Mouse (Mus musculus): ENCODE results near the gene Rmi2. TPM values are rescaled to one million over a fixed set of nuclear protein-coding genes. Genes with fewer than 3 reads are reported as not detected.
"Not testable (repeated sequence)": the region's sequence is repeated elsewhere in the genome, so short reads cannot be mapped to it uniquely, and the experiment has no call there.

The Rmi2 gene
- polyA plus RNA-seq, 1 experiment from 2014 or later = 12.6 TPM

DNA sequence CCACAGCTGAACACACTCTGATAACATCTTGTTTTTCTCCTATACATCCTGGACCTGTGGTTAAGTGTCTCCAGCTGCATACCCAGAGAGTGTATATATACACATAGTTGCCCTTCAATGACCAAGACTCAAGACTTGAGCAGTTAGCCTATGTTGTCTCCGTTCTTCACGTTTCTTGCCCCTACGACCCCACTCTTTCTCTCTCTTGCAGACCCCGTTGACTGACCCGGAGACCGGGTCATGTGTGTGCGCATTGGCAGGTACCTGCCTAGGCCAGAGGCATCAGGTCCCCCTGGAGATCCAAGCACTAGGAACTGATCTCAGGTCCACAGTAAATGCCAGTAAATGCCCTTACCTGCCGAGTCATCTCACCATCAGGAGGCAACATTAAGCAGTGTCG is 7.6 kb upstream of the Rmi2 start:
- DNase-seq (ENCODE audit: low spot score) = peak; percentile 86

GRCm38 (mm10) chr16:10827766-10828460 is 6.9 kb upstream of the Rmi2 start:
- peak; percentile 73 for DNase-seq (ENCODE audit: low spot score)

- DNase-seq (ENCODE audit: low spot score) = peak; percentile 53
Observed at GRCm38 (mm10) chr16:10828461-10828805, 6.4 kb upstream of the Rmi2 start.

DNA sequence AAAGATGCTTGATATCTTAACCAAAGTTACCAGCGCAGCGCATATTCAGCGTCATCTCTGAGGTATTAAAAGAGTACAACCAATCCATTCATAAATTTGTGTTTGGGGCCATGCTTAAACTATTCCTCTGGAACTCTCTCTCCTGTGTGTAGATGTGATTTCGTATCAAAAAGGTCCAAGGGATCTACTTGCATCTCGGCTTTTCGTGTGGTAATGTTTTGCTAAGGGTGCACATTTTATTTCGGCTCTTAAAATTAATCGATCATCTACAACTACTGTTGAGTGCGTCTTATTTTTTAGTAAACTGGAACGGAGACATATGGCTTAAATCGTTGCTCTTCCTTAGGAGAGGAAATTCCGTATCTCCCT is 333 bp upstream of the Rmi2 start:
- DNase-seq (ENCODE audit: low spot score) = no peak

GRCm38 (mm10) chr16:10836388-10836787 is 1.5 kb downstream of the Rmi2 start:
- DNase-seq (ENCODE audit: low spot score) = peak; percentile 91

GRCm38 (mm10) chr16:10837250-10837649 is 2.4 kb downstream of the Rmi2 start:
- DNase-seq (ENCODE audit: low spot score) = no peak

DNA sequence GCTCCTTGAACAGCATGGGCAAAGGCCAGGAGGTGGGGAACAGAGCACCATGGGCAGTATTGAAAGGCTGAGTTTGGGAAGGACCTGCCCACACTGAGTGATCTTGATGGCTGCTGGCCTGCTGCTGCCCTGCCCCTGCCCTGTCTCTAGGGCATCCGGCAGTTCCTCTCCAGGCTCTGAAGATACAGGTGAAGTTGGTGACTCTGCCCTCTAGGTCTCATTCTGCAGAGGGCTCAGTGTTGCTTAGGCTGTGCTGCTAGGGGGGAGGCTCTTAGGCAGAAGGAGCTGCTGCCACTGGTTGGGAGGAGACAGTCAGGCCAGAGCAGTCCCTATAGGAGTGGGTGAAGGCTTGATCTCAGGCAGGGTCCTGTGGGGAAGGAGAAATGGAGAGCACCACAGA is 3.0 kb downstream of the Rmi2 start:
- DNase-seq (ENCODE audit: low spot score) = peak; percentile 74

DNA sequence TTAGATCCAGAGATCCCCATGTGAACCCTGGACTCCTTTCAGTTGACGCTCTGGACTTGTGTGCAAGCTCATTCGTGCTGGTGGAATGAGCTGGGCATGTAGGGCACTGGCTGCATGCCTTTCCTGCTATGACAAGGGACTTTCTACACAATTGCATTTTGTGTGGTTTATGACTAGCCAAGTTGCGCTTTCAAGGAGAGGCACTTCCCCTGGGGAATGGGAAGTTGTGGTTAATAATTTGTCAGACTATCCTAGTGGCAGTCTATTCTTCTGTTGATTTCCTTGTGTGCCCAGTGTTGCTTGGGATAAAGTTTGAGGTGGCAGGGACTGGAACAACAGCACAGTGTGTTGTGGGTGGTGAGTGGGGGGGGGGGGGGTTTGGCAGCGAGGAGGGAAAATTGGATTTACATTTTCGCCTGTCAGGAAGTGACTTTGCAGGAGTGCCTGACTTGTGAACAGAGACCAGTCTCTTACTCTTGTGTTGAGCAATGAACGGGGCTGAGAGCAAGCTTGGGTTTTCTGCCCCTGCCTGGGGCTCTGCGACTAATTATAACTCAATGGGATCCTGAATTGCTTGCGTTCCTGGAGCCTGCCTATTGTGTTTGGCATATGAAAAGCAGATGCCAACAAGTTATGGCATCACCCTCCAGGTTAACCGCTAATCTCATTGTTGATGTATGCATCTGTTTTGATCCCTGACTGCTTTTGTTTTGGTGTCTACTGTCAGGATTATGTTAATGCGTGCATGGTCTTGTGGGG is 3.8 kb downstream of the Rmi2 start:
- DNase-seq (ENCODE audit: low spot score) = no peak

- DNase-seq (ENCODE audit: low spot score) = no peak
Observed at GRCm38 (mm10) chr16:10840018-10840417, 5.2 kb downstream of the Rmi2 start.

- DNase-seq (ENCODE audit: low spot score) = no peak
Observed at GRCm38 (mm10) chr16:10842282-10842855, 7.5 kb downstream of the Rmi2 start.

- peak; percentile 93 for DNase-seq (ENCODE audit: low spot score)
Observed at GRCm38 (mm10) chr16:10843486-10844318, 8.8 kb downstream of the Rmi2 start.

DNA sequence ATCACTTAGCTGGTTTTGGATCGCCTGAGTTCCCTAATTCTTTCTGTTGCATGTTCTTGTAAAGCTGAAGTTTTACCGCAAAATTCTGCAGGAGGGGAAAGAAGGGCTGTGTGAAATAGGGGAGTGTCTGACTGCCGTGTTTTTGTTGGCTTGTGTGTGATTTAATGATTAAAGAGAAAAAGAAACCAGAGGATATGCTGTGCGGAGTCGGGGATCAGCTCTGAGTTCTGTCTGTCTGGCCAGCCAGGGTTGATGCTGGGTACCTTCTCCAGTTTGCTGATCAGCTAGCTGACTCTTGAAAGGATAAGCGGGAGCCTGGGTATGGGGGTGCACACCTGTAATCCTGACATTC is 9.4 kb downstream of the Rmi2 start:
- no peak for DNase-seq (ENCODE audit: low spot score)

DNA sequence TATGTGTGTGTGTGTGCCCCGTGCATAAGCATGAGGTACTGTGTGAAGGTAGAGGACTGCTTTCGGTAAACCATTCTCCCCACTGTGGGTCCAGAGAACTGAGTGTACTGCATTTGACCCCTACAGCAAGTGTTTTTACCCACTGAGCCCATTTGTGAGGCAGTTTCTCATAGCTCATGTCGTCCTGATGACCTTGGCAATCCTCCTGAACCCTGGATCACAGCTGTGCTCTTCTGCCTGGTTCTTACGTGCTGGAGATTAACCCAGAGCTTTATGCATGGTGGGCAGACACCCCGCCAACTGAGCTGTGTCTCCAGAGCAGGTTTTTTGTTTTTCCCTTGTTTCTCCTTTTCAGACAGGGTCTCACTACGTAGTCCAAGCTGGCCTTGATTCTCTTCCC is 11.1 kb downstream of the Rmi2 start:
- no peak for DNase-seq (ENCODE audit: low spot score)

DNA sequence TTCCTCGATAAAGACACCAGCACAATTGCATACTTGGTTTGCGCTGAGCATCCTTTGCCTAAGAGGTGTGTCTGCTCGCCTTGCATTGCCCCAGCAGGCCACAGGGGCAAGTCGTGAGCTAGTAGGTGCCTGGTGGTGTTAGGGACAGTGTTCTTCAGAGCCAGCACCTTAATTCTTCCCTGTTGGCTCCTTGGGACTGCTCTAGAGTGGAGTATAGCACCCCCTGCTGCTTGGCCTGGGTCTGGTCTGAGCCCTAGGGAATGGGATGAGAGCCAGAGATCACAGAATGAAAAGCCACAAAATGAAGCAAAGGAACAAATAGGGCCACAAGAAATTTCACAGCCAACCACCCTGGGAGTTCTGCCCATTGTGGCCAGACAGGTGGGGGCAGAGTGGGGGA is 11.6 kb downstream of the Rmi2 start:
- peak; percentile 71 for DNase-seq (ENCODE audit: low spot score)

- peak; percentile 47 for DNase-seq (ENCODE audit: low spot score)
Observed at GRCm38 (mm10) chr16:10849965-10850861, 15.4 kb downstream of the Rmi2 start.

- no peak for DNase-seq (ENCODE audit: low spot score)
Observed at GRCm38 (mm10) chr16:10850905-10851304, 16.0 kb downstream of the Rmi2 start.

GRCm38 (mm10) chr16:10852216-10852615 is 17.4 kb downstream of the Rmi2 start:
- DNase-seq (ENCODE audit: low spot score) = not testable (repeated sequence)

- no peak for DNase-seq (ENCODE audit: low spot score)
Observed at GRCm38 (mm10) chr16:10859726-10860245, 24.9 kb downstream of the Rmi2 start.

DNA sequence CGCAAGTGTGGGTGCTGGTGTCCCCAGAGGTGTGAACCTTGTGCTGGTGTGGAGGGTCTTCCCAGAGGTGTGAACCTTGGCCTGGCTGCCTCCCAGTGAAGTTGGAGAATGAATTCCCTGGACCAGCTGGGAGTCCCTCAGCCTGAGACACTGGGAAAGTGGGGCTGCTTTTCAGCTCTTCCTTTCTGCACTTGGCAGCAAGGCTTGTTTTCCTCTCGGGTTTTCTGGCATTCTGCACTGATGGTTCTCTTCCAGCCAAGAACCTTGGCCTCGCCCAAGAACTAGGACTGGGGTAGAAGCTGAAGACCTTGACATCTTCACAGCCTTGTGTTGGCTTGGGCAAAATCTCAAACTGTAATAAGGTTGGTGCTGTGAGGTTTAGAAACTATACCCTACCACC is 26.5 kb downstream of the Rmi2 start:
- no peak for DNase-seq (ENCODE audit: low spot score)

- no peak for DNase-seq (ENCODE audit: low spot score)
Observed at GRCm38 (mm10) chr16:10864833-10865591, 30.2 kb downstream of the Rmi2 start.
